Mouse (Mus musculus) C2C12 (cell line): Measurements from ENCODE around the gene Enc1.

Source experiments
- CEBPB ChIP-seq: IDR thresholded peaks from one replicate; pipeline ENCODE4 v1.6.1; 2011; ENCODE audit warnings: low read depth, mild to moderate bottlenecking, control low read depth, moderate library complexity
- CTCF ChIP-seq: IDR thresholded peaks from one replicate; pipeline ENCODE4 v1.5.1; 2011; ENCODE audit not compliant: control insufficient read depth, insufficient read depth, insufficient read length
- MAX ChIP-seq: IDR thresholded peaks from one replicate; pipeline ENCODE4 v1.6.1; 2011; ENCODE audit warnings: mild to moderate bottlenecking, control low read depth
- USF1 ChIP-seq: IDR thresholded peaks from one replicate; pipeline ENCODE4 v1.6.1; 2011; ENCODE audit warnings: low read depth, mild to moderate bottlenecking, control low read depth, moderate library complexity

GRCm38 (mm10) chr13:97246217-97246616 lies 5.3 kb downstream of the Enc1 start:
- TF ChIP-seq CTCF (no peak), USF1 (no peak), MAX (no peak), CEBPB (no peak)
